Mouse (Mus musculus) heart, embryonic 15.5 days (tissue): Measurements from ENCODE around the gene Gm4778. TPM values are rescaled to one million over a fixed set of nuclear protein-coding genes. Genes with fewer than 3 reads are reported as not detected.
"Not testable (repeated sequence)": the region's sequence is repeated elsewhere in the genome, so short reads cannot be mapped to it uniquely, and the experiment has no call there.

Experiments
- ATAC-seq: fragments of 200-750 bp; cut with Nextera tagmentation; replicated peaks from 2 replicates; pipeline ENCODE4 v1.8.0; 2017; ENCODE audit warnings: low read depth, moderate TSS enrichment; ENCODE audit not compliant: insufficient number of reproducible peaks, insufficient read depth, low FRiP score
- H3K27ac ChIP-seq: fragments of 300-500 bp; sonication (generic); 2 replicates; pipeline ENCODE4 v1.5.1; 2015; ENCODE audit warnings: mild to moderate bottlenecking, inconsistent platforms
- H3K27me3 ChIP-seq: fragments of 300-500 bp; sonication (generic); 2 replicates; pipeline ENCODE4 v1.6.1; 2015; ENCODE audit warnings: inconsistent platforms
- H3K36me3 ChIP-seq: fragments of 300-500 bp; sonication (generic); 2 replicates; pipeline ENCODE4 v1.6.1; 2015; ENCODE audit warnings: mild to moderate bottlenecking, inconsistent platforms
- H3K4me1 ChIP-seq: fragments of 300-500 bp; sonication (generic); replicated peaks from 2 replicates; pipeline ENCODE4 v1.6.1; 2015; ENCODE audit warnings: inconsistent platforms
- H3K4me2 ChIP-seq: fragments of 300-500 bp; sonication (generic); 2 replicates; pipeline ENCODE4 v1.6.1; 2015; ENCODE audit warnings: inconsistent platforms, mild to moderate bottlenecking, moderate library complexity
- H3K4me3 ChIP-seq: fragments of 300-500 bp; sonication (generic); 2 replicates; pipeline ENCODE4 v1.5.1; 2015; ENCODE audit warnings: mild to moderate bottlenecking, inconsistent platforms
- H3K9ac ChIP-seq: fragments of 300-500 bp; sonication (generic); 2 replicates; pipeline ENCODE4 v1.6.1; 2015; ENCODE audit warnings: mild to moderate bottlenecking, inconsistent platforms
- H3K9me3 ChIP-seq: fragments of 300-500 bp; sonication (generic); replicated peaks from 2 replicates; pipeline ENCODE4 v1.6.1; 2016; ENCODE audit warnings: inconsistent platforms
- WGBS: fragments of 180-500 bp; shearing (Covaris S2); methylation state at CpG from one replicate; pipeline ENCODE4 v1.1.7; 2015; ENCODE audit warnings: mixed read lengths; 5-methylcytosine and 5-hydroxymethylcytosine counted together
- polyA plus RNA-seq: library from polyadenylated mRNA; unstranded; fragments of >200 nt; fragmentation: Nextera tagmentation; extraction: Ambion mirVana; gene quantifications from 2 replicates; pipeline ENCODE4 v1.2.1, GENCODE M21; 2015

Gm4778 gene
- polyA plus RNA-seq, result not detected in 2 replicates

GRCm38 (mm10) chr3:94263736-94264135 lies at the start of gene Gm4778:
Gm4778 (plus strand) TSS chr3:94264036.
- H3K9me3 ChIP-seq, H3K27me3 ChIP-seq, H3K27ac ChIP-seq, H3K4me1 ChIP-seq, H3K36me3 ChIP-seq, H3K4me2 ChIP-seq, H3K9ac ChIP-seq, ATAC-seq, H3K4me3 ChIP-seq: not testable (repeated sequence)
- WGBS, result 72% methylated on average over 1 of the region's 1 CpGs

GRCm38 (mm10) chr3:94260598-94260997 lies 3.2 kb upstream of the Gm4778 start:
- no peak overlapping the region for H3K9ac ChIP-seq
- whole genome bisulfite sequencing, result 43% methylated on average over 6 of the region's 6 CpGs
- H3K4me1 ChIP-seq, result no peaks in the 10 kb centered on the region
- H3K27ac ChIP-seq, result no peak overlapping the region
- H3K4me2 ChIP-seq, result no peak overlapping the region
- H3K9me3 ChIP-seq, result no peaks in the 10 kb centered on the region
- H3K4me3 ChIP-seq, result no peak overlapping the region
- ATAC-seq, result no peak
- no peaks in the 10 kb centered on the region for H3K27me3 ChIP-seq
- H3K36me3 ChIP-seq, result no peaks in the 10 kb centered on the region

- H3K9me3 ChIP-seq, result no peaks in the 10 kb centered on the region
- H3K9ac ChIP-seq, result no peak overlapping the region
- 80% methylated on average over 11 of the region's 11 CpGs for WGBS
- H3K27me3 ChIP-seq, result no peaks in the 10 kb centered on the region
- ATAC-seq, result 0 out of 2 replicates have a peak, but pooled peaks have one; percentile 18
- no peak overlapping the region for H3K4me2 ChIP-seq
- H3K27ac ChIP-seq, result no peak overlapping the region
- H3K4me3 ChIP-seq, result no peak overlapping the region
- H3K4me1 ChIP-seq, result no peaks in the 10 kb centered on the region
- H3K36me3 ChIP-seq, result no peaks in the 10 kb centered on the region
Observed at GRCm38 (mm10) chr3:94275991-94276390, 12.2 kb downstream of the Gm4778 start.

- no peak overlapping the region for H3K4me2 ChIP-seq
- 51% methylated on average over 1 of the region's 1 CpGs for WGBS
Observed at GRCm38 (mm10) chr3:94305457-94305856, 41.6 kb downstream of the Gm4778 start.

GRCm38 (mm10) chr3:94306975-94307374 lies 43.1 kb downstream of the Gm4778 start:
- H3K4me2 ChIP-seq, result no peak overlapping the region
- peaks cover 6% of the 10 kb centered on the region; the same call in 1 of the 2 replicates for H3K4me1 ChIP-seq
- no peak overlapping the region for H3K9ac ChIP-seq
- no peaks in the 10 kb centered on the region for H3K9me3 ChIP-seq
- no peak overlapping the region for H3K27ac ChIP-seq
- no peaks in the 10 kb centered on the region for H3K36me3 ChIP-seq
- ATAC-seq, result no peak
- no peaks in the 10 kb centered on the region for H3K27me3 ChIP-seq
- H3K4me3 ChIP-seq, result no peak overlapping the region

More at GRCm38 (mm10) chr3:94305457-94305856, 41.6 kb downstream of the Gm4778 start:
- no peaks in the 10 kb centered on the region for H3K4me1 ChIP-seq
- no peak overlapping the region for H3K9ac ChIP-seq
- no peaks in the 10 kb centered on the region for H3K9me3 ChIP-seq
- no peaks in the 10 kb centered on the region for H3K27me3 ChIP-seq
- no peak overlapping the region for H3K27ac ChIP-seq
- ATAC-seq, result no peak
- H3K4me3 ChIP-seq, result no peak overlapping the region
- no peaks in the 10 kb centered on the region for H3K36me3 ChIP-seq

GRCm38 (mm10) chr3:94309633-94310363 lies 46.0 kb downstream of the Gm4778 start, which contains the start of gene Them4:
Them4 (plus strand) TSS chr3:94310089.
- peak; percentile 98 for ATAC-seq
- Histone ChIP-seq H3K4me1 (peaks cover 6% of the 10 kb centered on the region; the same call in 1 of the 2 replicates), H3K4me2 (peak within 1 kb of the TSS; percentile 72), H3K36me3 (no peaks in the 10 kb centered on the region), H3K27ac (peak within 1 kb of the TSS; percentile 91), H3K4me3 (peak within 1 kb of the TSS; percentile 70), H3K9me3 (no peaks in the 10 kb centered on the region), H3K9ac (peak within 1 kb of the TSS; percentile 72), H3K27me3 (no peaks in the 10 kb centered on the region)
- WGBS, result 2% methylated on average over 47 of the region's 47 CpGs

- no peaks in the 10 kb centered on the region for H3K9me3 ChIP-seq
- H3K36me3 ChIP-seq, result no peaks in the 10 kb centered on the region
- WGBS, result 45% methylated on average over 7 of the region's 7 CpGs
- peak overlapping the region; percentile 72 for H3K4me2 ChIP-seq
- no peak for ATAC-seq
- H3K4me1 ChIP-seq, result peaks cover 6% of the 10 kb centered on the region; the same call in 1 of the 2 replicates
- H3K27ac ChIP-seq, result peak overlapping the region; percentile 91
- peak overlapping the region; percentile 70 for H3K4me3 ChIP-seq
- peak overlapping the region; percentile 72 for H3K9ac ChIP-seq
- H3K27me3 ChIP-seq, result no peaks in the 10 kb centered on the region
Observed at GRCm38 (mm10) chr3:94310491-94310890, 46.7 kb downstream of the Gm4778 start.

GRCm38 (mm10) chr3:94310911-94311310 lies 47.1 kb downstream of the Gm4778 start:
- Histone ChIP-seq H3K27me3 (no peaks in the 10 kb centered on the region), H3K27ac (no peak overlapping the region), H3K4me2 (peak overlapping the region; percentile 72), H3K4me1 (peaks cover 6% of the 10 kb centered on the region; the same call in 1 of the 2 replicates), H3K9me3 (no peaks in the 10 kb centered on the region), H3K36me3 (no peaks in the 10 kb centered on the region), H3K9ac (no peak overlapping the region; the same call in 1 of the 2 replicates), H3K4me3 (peak overlapping the region; percentile 70)
- 71% methylated on average over 6 of the region's 6 CpGs for WGBS
- no peak for ATAC-seq

- 82% methylated on average over 4 of the region's 4 CpGs for WGBS
- Histone ChIP-seq H3K9ac (no peak overlapping the region), H3K27me3 (no peaks in the 10 kb centered on the region), H3K27ac (no peak overlapping the region), H3K4me1 (peaks cover 6% of the 10 kb centered on the region; the same call in 1 of the 2 replicates), H3K4me2 (no peak overlapping the region), H3K9me3 (no peaks in the 10 kb centered on the region), H3K36me3 (no peaks in the 10 kb centered on the region), H3K4me3 (no peak overlapping the region)
- ATAC-seq, result no peak
Observed at GRCm38 (mm10) chr3:94311376-94311775, 47.5 kb downstream of the Gm4778 start.

Other genes with a start within 250 kb of the Gm4778 start
- not detected in 2 replicates for gene Gm9125, start 209.2 kb upstream of the Gm4778 start, polyA plus RNA-seq
- gene Gm10697, start 191.4 kb upstream of the Gm4778 start, polyA plus RNA-seq, result not detected in 2 replicates
- gene Gm10696, start 85.8 kb upstream of the Gm4778 start, polyA plus RNA-seq, result not detected in 2 replicates
- not detected in 2 replicates for gene Gm5286, start 67.3 kb upstream of the Gm4778 start, polyA plus RNA-seq
- gene Them4, start 46.1 kb downstream of the Gm4778 start, polyA plus RNA-seq, result 12.3 and 12.7 TPM in 2 replicates
- 0.16 TPM in 1 of 2 replicates, not detected in the other for gene Them5, start 78.1 kb downstream of the Gm4778 start, polyA plus RNA-seq
- 0.19 and 0.70 TPM in 2 replicates for gene C2cd4d, start 98.4 kb downstream of the Gm4778 start, polyA plus RNA-seq
- gene Rorc, start 108.8 kb downstream of the Gm4778 start, polyA plus RNA-seq, result 7.5 and 7.8 TPM in 2 replicates
- 0.09 and 0.34 TPM in 2 replicates for gene Lingo4, start 134.5 kb downstream of the Gm4778 start, polyA plus RNA-seq
- gene Tdrkh, start 149.2 kb downstream of the Gm4778 start, polyA plus RNA-seq, result 8.3 and 10.0 TPM in 2 replicates
- 56.1 and 60.8 TPM in 2 replicates for gene Mrpl9, start 179.3 kb downstream of the Gm4778 start, polyA plus RNA-seq
- gene Oaz3, start 179.9 kb downstream of the Gm4778 start, polyA plus RNA-seq, result 0.23 and 0.38 TPM in 2 replicates
- gene Celf3, start 214.3 kb downstream of the Gm4778 start, polyA plus RNA-seq, result 1.0 and 4.5 TPM in 2 replicates
- gene Riiad1, start 216.3 kb downstream of the Gm4778 start, polyA plus RNA-seq, result 4.9 and 6.2 TPM in 2 replicates